Mouse (Mus musculus) lung, embryonic 14.5 days (tissue): ENCODE data around the gene Efemp2. TPM values are rescaled to one million over a fixed set of nuclear protein-coding genes. Genes with fewer than 3 reads are reported as not detected.

Experiments used
- ATAC-seq: fragments of 200-750 bp; cut with Nextera tagmentation; 2 replicates; pipeline ENCODE4 v1.8.0; 2017; ENCODE audit warnings: mild to moderate bottlenecking, moderate TSS enrichment, moderate library complexity; ENCODE audit not compliant: insufficient read depth
- DNase-seq: peaks from one replicate; pipeline ENCODE4 v3.0.0-alpha.2; 2015
- H3K27ac ChIP-seq: fragments of 300-500 bp; sonication (generic); 2 replicates; pipeline ENCODE4 v1.5.1; 2014; ENCODE audit warnings: low read depth, mild to moderate bottlenecking, moderate library complexity
- H3K27me3 ChIP-seq: fragments of 300-500 bp; sonication (generic); 2 replicates; pipeline ENCODE4 v1.6.1; 2014; ENCODE audit warnings: low read length, control low read depth; ENCODE audit not compliant: insufficient read depth
- H3K36me3 ChIP-seq: fragments of 300-500 bp; sonication (generic); 2 replicates; pipeline ENCODE4 v1.6.1; 2014; ENCODE audit warnings: control low read depth; ENCODE audit not compliant: insufficient read depth
- H3K4me1 ChIP-seq: fragments of 300-500 bp; sonication (generic); 2 replicates; pipeline ENCODE4 v1.6.1; 2014; ENCODE audit warnings: antibody characterized with exemption, control low read depth; ENCODE audit not compliant: insufficient read depth
- H3K4me2 ChIP-seq: fragments of 300-500 bp; sonication (generic); 2 replicates; pipeline ENCODE4 v1.6.1; 2014; ENCODE audit warnings: mild to moderate bottlenecking
- H3K4me3 ChIP-seq: fragments of 300-500 bp; sonication (generic); 2 replicates; pipeline ENCODE4 v1.5.1; 2014; ENCODE audit warnings: low read depth, low read length
- H3K9ac ChIP-seq: fragments of 300-500 bp; sonication (generic); 2 replicates; pipeline ENCODE4 v1.6.1; 2014
- H3K9me3 ChIP-seq: fragments of 300-500 bp; sonication (generic); 2 replicates; pipeline ENCODE4 v1.6.1; 2016; ENCODE audit warnings: low read depth, low read length, control low read depth
- CTCF ChIP-seq: IDR thresholded peaks from 2 replicates; pipeline ENCODE4 v1.5.1; 2016; ENCODE audit warnings: antibody characterized with exemption, low read depth
- WGBS: fragments of 180-500 bp; shearing (Covaris S2); extraction: QIAGEN DNeasy Blood & Tissue Kit; methylation state at CpG from one replicate; pipeline ENCODE4 v1.1.7; 2014; 5-methylcytosine and 5-hydroxymethylcytosine counted together
- polyA plus RNA-seq: library from polyadenylated mRNA; unstranded; fragments of >200 nt; fragmentation: Nextera tagmentation; extraction: Ambion mirVana; gene quantifications from 2 replicates; pipeline ENCODE4 v1.2.1, GENCODE M21; 2014

The Efemp2 gene
- polyA plus RNA-seq, 1 experiment from 2014 or later: 192 TPM

GRCm38 (mm10) chr19:5471846-5472245 lies 1.9 kb upstream of the Efemp2 start:
- no peak overlapping the region for H3K9ac ChIP-seq
- TF ChIP-seq CTCF: no peak
- no peak overlapping the region for H3K4me2 ChIP-seq
- no peak for DNase-seq
- H3K27me3 ChIP-seq: peaks cover 2% of the 10 kb centered on the region; the same call in 1 of the 2 replicates
- H3K9me3 ChIP-seq: no peaks in the 10 kb centered on the region
- WGBS: 38% methylated on average over 5 of the region's 5 CpGs
- H3K27ac ChIP-seq: no peak overlapping the region
- peaks cover 12% of the 10 kb centered on the region for H3K36me3 ChIP-seq
- no peak for ATAC-seq
- H3K4me3 ChIP-seq: no peak overlapping the region
- H3K4me1 ChIP-seq: peaks cover 9% of the 10 kb centered on the region; the same call in 1 of the 2 replicates

- 77% methylated on average over 3 of the region's 3 CpGs for WGBS
- H3K27ac ChIP-seq: peak overlapping the region; percentile 86; the same call in 1 of the 2 replicates
Observed at GRCm38 (mm10) chr19:5472857-5473256, 897 bp upstream of the Efemp2 start.

GRCm38 (mm10) chr19:5474281-5475068 lies 721 bp downstream of the Efemp2 start:
- under 1% methylated on average over 65 of the region's 68 CpGs for WGBS
- H3K4me3 ChIP-seq: peak overlapping the region; percentile 64
- peak overlapping the region; percentile 76 for H3K9ac ChIP-seq
- peak; percentile 74 for ATAC-seq
- peak overlapping the region; percentile 86 for H3K27ac ChIP-seq
- TF ChIP-seq CTCF: no peak
- H3K36me3 ChIP-seq: peaks cover 30% of the 10 kb centered on the region
- H3K27me3 ChIP-seq: peaks cover 2% of the 10 kb centered on the region; the same call in 1 of the 2 replicates
- H3K9me3 ChIP-seq: no peaks in the 10 kb centered on the region
- peak overlapping the region; percentile 88 for H3K4me2 ChIP-seq
- peaks cover 9% of the 10 kb centered on the region; the same call in 1 of the 2 replicates for H3K4me1 ChIP-seq
- DNase-seq: peak; percentile 79

More at GRCm38 (mm10) chr19:5472857-5473256, 897 bp upstream of the Efemp2 start:
- TF ChIP-seq CTCF: peak; percentile 28; the same call in 1 of the 2 replicates
- Histone ChIP-seq H3K36me3 (peaks cover 15% of the 10 kb centered on the region), H3K4me3 (no peak overlapping the region), H3K4me1 (peaks cover 9% of the 10 kb centered on the region; the same call in 1 of the 2 replicates), H3K9me3 (no peaks in the 10 kb centered on the region), H3K4me2 (peak overlapping the region; percentile 88; the same call in 1 of the 2 replicates), H3K27me3 (peaks cover 2% of the 10 kb centered on the region; the same call in 1 of the 2 replicates), H3K9ac (no peak overlapping the region)
- ATAC-seq: no peak
- DNase-seq: no peak

GRCm38 (mm10) chr19:5475069-5475714 lies 1.4 kb downstream of the Efemp2 start:
- TF ChIP-seq CTCF: no peak
- H3K4me1 ChIP-seq: peaks cover 9% of the 10 kb centered on the region; the same call in 1 of the 2 replicates
- H3K4me3 ChIP-seq: peak overlapping the region; percentile 64
- H3K9ac ChIP-seq: peak overlapping the region; percentile 76
- WGBS: 11% methylated on average over 13 of the region's 13 CpGs
- H3K27ac ChIP-seq: peak overlapping the region; percentile 86
- peaks cover 37% of the 10 kb centered on the region for H3K36me3 ChIP-seq
- no peaks in the 10 kb centered on the region for H3K9me3 ChIP-seq
- peak; percentile 20; the same call in 1 of the 2 replicates for ATAC-seq
- DNase-seq: peak; percentile 39
- peaks cover under 1% of the 10 kb centered on the region; the same call in 1 of the 2 replicates for H3K27me3 ChIP-seq
- peak overlapping the region; percentile 88 for H3K4me2 ChIP-seq

- no peak for ATAC-seq
- H3K27ac ChIP-seq: no peak overlapping the region
Observed at GRCm38 (mm10) chr19:5477004-5477667, 3.4 kb downstream of the Efemp2 start.

GRCm38 (mm10) chr19:5477668-5478300 lies 4.0 kb downstream of the Efemp2 start:
- Histone ChIP-seq H3K4me1 (peaks cover 9% of the 10 kb centered on the region; the same call in 1 of the 2 replicates), H3K27me3 (no peaks in the 10 kb centered on the region), H3K4me3 (no peak overlapping the region), H3K27ac (no peak overlapping the region), H3K9ac (no peak overlapping the region), H3K9me3 (no peaks in the 10 kb centered on the region), H3K36me3 (peaks cover 61% of the 10 kb centered on the region), H3K4me2 (no peak overlapping the region)
- TF ChIP-seq CTCF: no peak
- 87% methylated on average over 18 of the region's 18 CpGs for WGBS
- no peak for DNase-seq
- no peak for ATAC-seq

More at GRCm38 (mm10) chr19:5477004-5477667, 3.4 kb downstream of the Efemp2 start:
- Histone ChIP-seq H3K4me1 (peaks cover 9% of the 10 kb centered on the region; the same call in 1 of the 2 replicates), H3K9ac (no peak overlapping the region), H3K4me3 (no peak overlapping the region), H3K36me3 (peaks cover 54% of the 10 kb centered on the region), H3K4me2 (no peak overlapping the region), H3K9me3 (no peaks in the 10 kb centered on the region), H3K27me3 (no peaks in the 10 kb centered on the region)
- no peak for DNase-seq
- no peak for TF ChIP-seq CTCF
- WGBS: 84% methylated on average over 10 of the region's 10 CpGs
